Mouse (Mus musculus): Measurements from ENCODE around the gene Meig1.

DNA sequence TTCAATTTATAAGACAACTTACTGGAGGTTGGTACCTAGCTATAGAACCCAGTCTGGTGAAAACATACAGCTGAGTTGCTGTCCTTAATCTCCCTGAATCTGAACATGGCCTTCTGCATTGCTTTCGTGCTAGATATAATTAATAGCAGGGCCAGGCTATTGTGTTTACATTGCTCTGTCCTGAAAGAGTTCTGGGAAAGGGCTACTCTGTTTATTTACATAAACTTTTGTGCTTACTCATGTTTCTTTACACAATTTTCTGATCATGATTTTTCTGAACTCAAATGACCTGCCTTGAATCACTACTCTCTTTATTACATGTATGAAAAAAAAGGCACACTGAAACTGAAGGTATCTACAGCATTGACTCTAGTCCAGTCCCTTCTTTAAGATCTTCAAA, 6.8 kb downstream of the Meig1 start:
- TF ChIP-seq CTCF (IDR thresholded peaks at IDR 0.05; ENCODE audit: extremely low read depth, insufficient read length, insufficient replicate concordance, low read depth, low read length) = no peak
- TF ChIP-seq POLR2A (IDR thresholded peaks at IDR 0.05; ENCODE audit: low read depth, low read length) = no peak

All from small intestine, adult 2 months (tissue).